Mouse (Mus musculus) limb, embryonic 10.5 days (tissue): ENCODE results near the gene Tbkbp1. TPM values are rescaled to one million over a fixed set of nuclear protein-coding genes. Genes with fewer than 3 reads are reported as not detected.

ENCODE experiments used
- microRNA-seq: library from miRNA; unstranded; fragments of <30 nt; microRNA quantifications from one replicate; pipeline ENCODE4, GENCODE M21; 2017
- polyA plus RNA-seq: library from polyadenylated mRNA; unstranded; fragments of >200 nt; fragmentation: Nextera tagmentation; extraction: Ambion mirVana; gene quantifications from 2 replicates; pipeline ENCODE4 v1.2.1, GENCODE M21; 2016

Gene Tbkbp1
- polyA plus RNA-seq, 1 experiment from 2014 or later: 6.1 TPM

Small RNA genes lying within 50 kb of the gene (microRNA-seq; reads per million reads assigned to microRNA genes)
- not detected for gene Mir7235

Other genes starting within 250 kb of the Tbkbp1 start
- 85.3 and 90.0 TPM in 2 replicates for gene Cdk5rap3, start 235.0 kb downstream of the Tbkbp1 start, polyA plus RNA-seq
- 0.58 and 0.71 TPM in 2 replicates for gene Prr15l, start 223.4 kb downstream of the Tbkbp1 start, polyA plus RNA-seq
- gene Pnpo, start 207.5 kb downstream of the Tbkbp1 start, polyA plus RNA-seq: 31.3 and 33.0 TPM in 2 replicates
- 26.1 and 28.1 TPM in 2 replicates for gene Sp2, start 168.5 kb downstream of the Tbkbp1 start, polyA plus RNA-seq
- 9.2 and 11.8 TPM in 2 replicates for gene Sp6, start 138.1 kb downstream of the Tbkbp1 start, polyA plus RNA-seq
- gene Scrn2, start 121.6 kb downstream of the Tbkbp1 start, polyA plus RNA-seq: 47.5 and 50.4 TPM in 2 replicates
- 0.90 and 1.0 TPM in 2 replicates for gene Lrrc46, start 110.1 kb downstream of the Tbkbp1 start, polyA plus RNA-seq
- gene Mrpl10, start 109.9 kb downstream of the Tbkbp1 start, polyA plus RNA-seq: 93.6 and 94.8 TPM in 2 replicates
- 8.3 and 10.1 TPM in 2 replicates for gene Osbpl7, start 100.9 kb downstream of the Tbkbp1 start, polyA plus RNA-seq
- gene Tbx21, start 36.2 kb downstream of the Tbkbp1 start, polyA plus RNA-seq: 0.05 and 0.08 TPM in 2 replicates
- gene Kpnb1, start 36.4 kb upstream of the Tbkbp1 start, polyA plus RNA-seq: 82.8 and 88.9 TPM in 2 replicates
- 61.6 and 70.5 TPM in 2 replicates for gene Npepps, start 129.1 kb upstream of the Tbkbp1 start, polyA plus RNA-seq
- gene Mrpl45, start 164.2 kb upstream of the Tbkbp1 start, polyA plus RNA-seq: 64.9 and 66.1 TPM in 2 replicates
- 0.10 and 0.11 TPM in 2 replicates for gene Gpr179, start 200.6 kb upstream of the Tbkbp1 start, polyA plus RNA-seq
- 3.5 and 4.4 TPM in 2 replicates for gene Socs7, start 211.1 kb upstream of the Tbkbp1 start, polyA plus RNA-seq